Mouse (Mus musculus) stomach, embryonic 16.5 days (tissue): Measurements from ENCODE around the gene Fbxo7. TPM values are rescaled to one million over a fixed set of nuclear protein-coding genes. Genes with fewer than 3 reads are reported as not detected.
"Not testable (repeated sequence)": the region's sequence is repeated elsewhere in the genome, so short reads cannot be mapped to it uniquely, and the experiment has no call there.

Experiments
- ATAC-seq: fragments of 200-750 bp; cut with Nextera tagmentation; 2 replicates; pipeline ENCODE4 v1.8.0; 2017; ENCODE audit warnings: moderate number of reproducible peaks, moderate TSS enrichment; ENCODE audit not compliant: insufficient read depth, low FRiP score
- H3K27ac ChIP-seq: fragments of 300-500 bp; sonication (generic); 2 replicates; pipeline ENCODE4 v1.5.1; 2014; ENCODE audit warnings: low read length
- H3K27me3 ChIP-seq: fragments of 300-500 bp; sonication (generic); 2 replicates; pipeline ENCODE4 v1.6.1; 2014; ENCODE audit warnings: low read length, control low read depth, mixed read lengths; ENCODE audit not compliant: control insufficient read depth, insufficient read depth
- H3K36me3 ChIP-seq: fragments of 300-500 bp; sonication (generic); 2 replicates; pipeline ENCODE4 v1.6.1; 2014; ENCODE audit warnings: low read length; ENCODE audit not compliant: control insufficient read depth, insufficient read depth
- H3K4me1 ChIP-seq: fragments of 300-500 bp; sonication (generic); 2 replicates; pipeline ENCODE4 v1.6.1; 2014; ENCODE audit warnings: low read length, control low read depth, mixed read lengths; ENCODE audit not compliant: control insufficient read depth, insufficient read depth
- H3K4me2 ChIP-seq: fragments of 300-500 bp; sonication (generic); 2 replicates; pipeline ENCODE4 v1.6.1; 2014; ENCODE audit warnings: low read depth, low read length, mixed read lengths
- H3K4me3 ChIP-seq: fragments of 300-500 bp; sonication (generic); replicated peaks from 2 replicates; pipeline ENCODE4 v1.5.1; 2014; ENCODE audit warnings: mild to moderate bottlenecking, low read length
- H3K9ac ChIP-seq: fragments of 300-500 bp; sonication (generic); 2 replicates; pipeline ENCODE4 v1.6.1; 2014; ENCODE audit warnings: low read length
- H3K9me3 ChIP-seq: fragments of 300-500 bp; sonication (generic); replicated peaks from 2 replicates; pipeline ENCODE4 v1.6.1; 2016; ENCODE audit warnings: low read length, control low read depth; ENCODE audit not compliant: control insufficient read depth
- WGBS: fragments of 180-500 bp; shearing (Covaris S2); extraction: QIAGEN DNeasy Blood & Tissue Kit; methylation state at CpG from one replicate; pipeline ENCODE4 v1.1.7; 2014; 5-methylcytosine and 5-hydroxymethylcytosine counted together
- polyA plus RNA-seq: library from polyadenylated mRNA; unstranded; fragments of >200 nt; fragmentation: Nextera tagmentation; extraction: Ambion mirVana; gene quantifications from 2 replicates; pipeline ENCODE4 v1.2.1, GENCODE M21; 2015

Gene Fbxo7
- polyA plus RNA-seq, 1 experiment from 2014 or later = 38.0 TPM

GRCm38 (mm10) chr10:86026807-86027206, 5.0 kb downstream of the Fbxo7 start:
- not testable (repeated sequence) for H3K9ac ChIP-seq, H3K4me3 ChIP-seq, H3K4me2 ChIP-seq, H3K4me1 ChIP-seq, ATAC-seq, H3K27me3 ChIP-seq, H3K9me3 ChIP-seq, H3K27ac ChIP-seq, H3K36me3 ChIP-seq
- WGBS = 76% methylated on average over 1 of the region's 1 CpGs

- Histone ChIP-seq H3K9ac (no peak overlapping the region), H3K4me2 (no peak overlapping the region), H3K27ac (no peak overlapping the region), H3K4me1 (peaks cover 6% of the 10 kb centered on the region), H3K27me3 (no peaks in the 10 kb centered on the region), H3K9me3 (no peaks in the 10 kb centered on the region), H3K4me3 (no peak overlapping the region), H3K36me3 (peaks cover 12% of the 10 kb centered on the region)
- WGBS = 73% methylated on average over 7 of the region's 7 CpGs
- no peak for ATAC-seq
Observed at GRCm38 (mm10) chr10:86030743-86031142, 9.0 kb downstream of the Fbxo7 start.

DNA sequence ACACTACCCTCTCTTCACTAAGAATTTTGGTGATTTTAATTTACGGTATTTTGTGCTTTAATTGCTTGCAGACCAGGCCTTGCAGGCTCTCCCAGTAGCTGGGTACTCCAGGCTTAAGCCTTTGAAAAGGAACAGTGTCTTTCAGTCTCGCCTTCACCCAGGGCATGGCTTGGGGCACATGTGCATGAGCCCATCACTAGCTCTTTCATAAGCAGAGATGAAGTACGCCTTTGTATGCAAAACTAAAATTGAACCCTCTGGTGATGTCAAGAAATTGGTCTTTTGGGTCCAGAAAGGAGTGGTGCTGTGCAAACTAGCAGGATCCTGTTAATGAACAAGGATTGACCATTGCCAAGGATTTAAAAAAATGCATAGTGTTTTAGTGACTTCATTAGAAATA, 10.7 kb downstream of the Fbxo7 start:
- Histone ChIP-seq H3K4me1 (peaks cover 6% of the 10 kb centered on the region), H3K4me2 (no peak overlapping the region), H3K9me3 (no peaks in the 10 kb centered on the region), H3K4me3 (no peak overlapping the region), H3K27me3 (no peaks in the 10 kb centered on the region), H3K9ac (no peak overlapping the region), H3K36me3 (peaks cover 12% of the 10 kb centered on the region), H3K27ac (no peak overlapping the region)
- peak; percentile 48; the same call in 1 of the 2 replicates for ATAC-seq
- 79% methylated on average over 3 of the region's 3 CpGs for WGBS

DNA sequence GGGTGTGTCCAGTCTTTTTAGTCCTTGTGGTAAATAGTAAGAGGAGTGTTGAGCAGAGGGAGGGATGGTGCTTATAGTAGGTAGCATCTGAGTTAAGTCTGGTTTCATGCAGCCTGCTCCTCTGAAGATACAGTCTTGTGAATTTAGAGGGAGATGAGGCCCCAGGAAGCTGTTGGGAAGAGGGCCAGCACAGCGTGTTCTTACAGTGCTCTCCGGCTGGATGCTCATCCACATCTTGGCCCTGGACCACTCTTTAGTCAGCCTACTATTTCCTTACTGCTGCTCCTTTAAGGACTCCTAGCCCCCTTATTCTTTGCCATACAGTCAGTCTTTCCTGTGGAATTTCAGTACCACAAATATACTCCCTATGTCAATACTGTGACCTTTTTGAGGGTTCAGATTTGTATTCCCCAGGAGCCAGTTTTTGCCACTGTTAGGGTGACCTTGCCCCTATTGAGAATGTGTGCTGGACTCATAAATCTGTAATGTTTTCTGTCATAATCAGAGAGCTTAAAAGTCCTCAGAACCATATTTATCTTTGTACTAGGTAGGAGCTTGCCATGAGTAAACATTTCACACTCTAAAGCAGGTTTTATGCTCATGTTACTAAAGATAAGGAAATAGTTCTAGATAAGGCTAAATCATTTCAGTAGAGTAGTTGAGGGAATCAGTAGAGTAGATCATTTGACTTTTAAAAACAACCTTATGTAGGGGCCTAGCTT, 12.4 kb downstream of the Fbxo7 start:
- H3K27ac ChIP-seq = 0 out of 2 replicates have a peak overlapping the region, but pooled peaks have one; percentile 62
- peaks cover 8% of the 10 kb centered on the region; the same call in 1 of the 2 replicates for H3K36me3 ChIP-seq

GRCm38 (mm10) chr10:86043651-86044050, 21.9 kb downstream of the Fbxo7 start:
- no peak overlapping the region for H3K4me3 ChIP-seq
- ATAC-seq = no peak
- H3K27me3 ChIP-seq = no peaks in the 10 kb centered on the region
- H3K36me3 ChIP-seq = peaks cover 11% of the 10 kb centered on the region
- no peak overlapping the region for H3K9ac ChIP-seq
- H3K27ac ChIP-seq = no peak overlapping the region
- no peaks in the 10 kb centered on the region for H3K4me1 ChIP-seq
- no peaks in the 10 kb centered on the region for H3K9me3 ChIP-seq
- WGBS = 87% methylated on average over 4 of the region's 4 CpGs
- no peak overlapping the region for H3K4me2 ChIP-seq

More for the DNA sequence above, 12.4 kb downstream of the Fbxo7 start:
- 55% methylated on average over 2 of the region's 2 CpGs for WGBS
- H3K9ac ChIP-seq = no peak overlapping the region
- peak; percentile 76 for ATAC-seq
- no peaks in the 10 kb centered on the region for H3K9me3 ChIP-seq
- no peak overlapping the region for H3K4me3 ChIP-seq
- H3K27me3 ChIP-seq = no peaks in the 10 kb centered on the region
- no peak overlapping the region for H3K4me2 ChIP-seq
- peaks cover 6% of the 10 kb centered on the region for H3K4me1 ChIP-seq

DNA sequence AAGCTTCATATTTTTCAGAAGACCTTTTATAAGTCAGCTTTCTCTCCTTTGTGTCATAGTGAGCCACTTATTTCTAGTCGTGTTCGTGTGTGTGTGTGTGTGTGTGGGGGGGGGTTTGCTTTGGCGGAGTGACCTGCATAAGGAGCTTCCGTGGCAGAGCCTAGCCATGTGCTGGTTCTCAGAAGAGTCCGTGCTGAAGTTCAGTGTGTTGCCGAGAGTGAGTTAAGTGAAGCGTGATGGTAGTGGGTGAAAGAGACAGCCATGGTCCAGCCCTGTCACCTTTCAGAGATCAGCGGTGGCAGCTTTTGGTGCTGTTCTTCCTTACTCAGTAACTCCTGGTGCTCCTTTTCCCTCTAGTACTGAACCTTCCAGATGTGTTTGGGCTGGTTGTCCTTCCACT, 22.3 kb downstream of the Fbxo7 start:
- peaks cover 10% of the 10 kb centered on the region for H3K36me3 ChIP-seq
- 93% methylated on average over 8 of the region's 8 CpGs for WGBS

DNA sequence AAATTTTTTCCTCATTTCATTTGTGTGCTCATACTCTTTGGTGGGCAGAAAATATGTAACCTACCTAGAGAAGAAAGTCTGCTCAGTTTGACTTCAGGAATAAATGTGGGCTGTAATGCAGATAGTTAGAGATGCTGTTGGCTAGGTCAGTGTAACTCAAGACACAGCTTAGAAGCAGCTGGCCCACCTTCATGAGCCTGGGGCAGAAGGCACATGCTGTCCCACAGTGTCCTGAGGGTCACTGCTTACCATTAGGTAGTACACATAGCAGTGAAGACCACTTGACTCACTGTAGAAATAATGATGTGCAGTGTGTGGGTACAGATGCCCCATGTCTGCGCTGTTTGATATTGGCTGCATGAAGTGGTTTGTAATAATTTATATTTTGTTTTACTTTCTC, 24.6 kb downstream of the Fbxo7 start:
- WGBS = 88% methylated on average over 1 of the region's 1 CpGs
- Histone ChIP-seq H3K4me2 (no peak overlapping the region), H3K27ac (no peak overlapping the region), H3K36me3 (peaks cover 10% of the 10 kb centered on the region), H3K9me3 (no peaks in the 10 kb centered on the region), H3K4me1 (no peaks in the 10 kb centered on the region), H3K9ac (no peak overlapping the region), H3K27me3 (no peaks in the 10 kb centered on the region), H3K4me3 (no peak overlapping the region)
- no peak for ATAC-seq

More for the DNA sequence above, 22.3 kb downstream of the Fbxo7 start:
- ATAC-seq = no peak
- Histone ChIP-seq H3K27me3 (no peaks in the 10 kb centered on the region), H3K27ac (no peak overlapping the region), H3K4me3 (no peak overlapping the region), H3K9ac (no peak overlapping the region), H3K9me3 (no peaks in the 10 kb centered on the region), H3K4me2 (no peak overlapping the region), H3K4me1 (no peaks in the 10 kb centered on the region)

GRCm38 (mm10) chr10:86047786-86048185, 26.0 kb downstream of the Fbxo7 start:
- H3K9me3 ChIP-seq = no peaks in the 10 kb centered on the region
- H3K27ac ChIP-seq = no peak overlapping the region
- H3K27me3 ChIP-seq = no peaks in the 10 kb centered on the region
- H3K4me2 ChIP-seq = no peak overlapping the region
- 90% methylated on average over 9 of the region's 9 CpGs for WGBS
- no peak for ATAC-seq
- no peak overlapping the region for H3K9ac ChIP-seq
- peaks cover 10% of the 10 kb centered on the region for H3K36me3 ChIP-seq
- H3K4me3 ChIP-seq = no peak overlapping the region
- H3K4me1 ChIP-seq = no peaks in the 10 kb centered on the region

GRCm38 (mm10) chr10:86050522-86050921, 28.8 kb downstream of the Fbxo7 start:
- no peak overlapping the region for H3K9ac ChIP-seq
- H3K4me2 ChIP-seq = no peak overlapping the region
- H3K4me1 ChIP-seq = no peaks in the 10 kb centered on the region
- H3K4me3 ChIP-seq = no peak overlapping the region
- H3K9me3 ChIP-seq = no peaks in the 10 kb centered on the region
- no peak overlapping the region for H3K27ac ChIP-seq
- H3K36me3 ChIP-seq = peaks cover 3% of the 10 kb centered on the region
- 85% methylated on average over 2 of the region's 2 CpGs for WGBS
- ATAC-seq = no peak
- no peaks in the 10 kb centered on the region for H3K27me3 ChIP-seq
